Mouse (Mus musculus): ENCODE measurements around the gene Mif4gd. TPM values are rescaled to one million over a fixed set of nuclear protein-coding genes. Genes with fewer than 3 reads are reported as not detected.
A peak's percentile ranks its signal among the peaks of the same experiment; 100 is the strongest.
"Not testable (repeated sequence)": the region's sequence is repeated elsewhere in the genome, so short reads cannot be mapped to it uniquely, and the experiment has no call there.

The Mif4gd gene
- 8.8 and 10.5 TPM in 2 replicates for polyA plus RNA-seq (2015; fragmentation: Nextera tagmentation; extraction: Ambion mirVana)

- Histone ChIP-seq H3K4me3 (replicated peaks) (peak within 1 kb of the TSS; percentile 58), H3K9me3 (no peaks in the 10 kb centered on the region), H3K4me1 (replicated peaks) (peaks cover 19% of the 10 kb centered on the region), H3K36me3 (peaks cover 46% of the 10 kb centered on the region), H3K9ac (replicated peaks) (peak within 1 kb of the TSS; percentile 78), H3K4me2 (replicated peaks) (peak within 1 kb of the TSS; percentile 86), H3K27ac (peak within 1 kb of the TSS; percentile 79), H3K27me3 (peaks cover 21% of the 10 kb centered on the region)
- peak; percentile 88 for ATAC-seq
- under 1% methylated on average over 70 of the region's 80 CpGs for WGBS
Observed at GRCm38 (mm10) chr11:115612410-115613137, at the start of gene Mif4gd. Gene Mif4gd (minus strand): TSS chr11:115612969.

GRCm38 (mm10) chr11:115660376-115660775 lies 47.6 kb upstream of the Mif4gd start:
- Histone ChIP-seq H3K9me3 (no peaks in the 10 kb centered on the region), H3K27ac (no peak overlapping the region), H3K4me3 (replicated peaks) (no peak overlapping the region), H3K36me3 (peaks cover 9% of the 10 kb centered on the region; the same call in 1 of the 2 replicates), H3K27me3 (no peaks in the 10 kb centered on the region), H3K4me2 (replicated peaks) (no peak overlapping the region), H3K9ac (replicated peaks) (no peak overlapping the region), H3K4me1 (replicated peaks) (no peaks in the 10 kb centered on the region)
- 98% methylated on average over 4 of the region's 4 CpGs for WGBS
- ATAC-seq: no peak

- H3K27ac ChIP-seq: no peak overlapping the region
Observed at GRCm38 (mm10) chr11:115658521-115658920, 45.8 kb upstream of the Mif4gd start.

DNA sequence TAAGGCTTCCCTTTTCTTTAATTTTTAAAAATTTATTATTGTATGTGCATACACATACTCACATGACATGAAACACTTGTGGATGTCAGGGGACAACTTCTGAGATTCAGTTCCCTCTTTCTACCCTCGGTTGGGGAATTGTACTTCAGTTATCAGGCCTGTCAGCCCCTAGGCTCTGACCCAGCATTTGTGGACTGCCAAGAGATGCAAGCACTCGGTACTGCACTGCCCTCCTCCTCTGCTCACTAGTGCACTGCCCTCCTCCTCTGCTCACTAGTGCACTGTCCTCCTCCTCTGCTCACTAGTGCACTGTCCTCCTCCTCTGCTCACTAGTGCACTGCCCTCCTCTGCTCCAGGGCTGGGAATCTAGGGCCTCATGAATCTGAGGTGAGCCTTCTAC lies 41.4 kb upstream of the Mif4gd start:
- H3K9ac ChIP-seq (replicated peaks): no peak overlapping the region
- H3K36me3 ChIP-seq: peaks cover 28% of the 10 kb centered on the region
- no peak for ATAC-seq
- no peak overlapping the region for H3K27ac ChIP-seq
- H3K9me3 ChIP-seq: no peaks in the 10 kb centered on the region
- WGBS: 92% methylated on average over 2 of the region's 2 CpGs
- H3K4me3 ChIP-seq (replicated peaks): no peak overlapping the region
- H3K4me2 ChIP-seq (replicated peaks): no peak overlapping the region
- H3K4me1 ChIP-seq (replicated peaks): peaks cover 8% of the 10 kb centered on the region
- no peaks in the 10 kb centered on the region for H3K27me3 ChIP-seq

More at GRCm38 (mm10) chr11:115658521-115658920, 45.8 kb upstream of the Mif4gd start:
- Histone ChIP-seq H3K9ac (replicated peaks) (no peak overlapping the region), H3K4me3 (replicated peaks) (no peak overlapping the region), H3K4me1 (replicated peaks) (no peaks in the 10 kb centered on the region), H3K27me3 (no peaks in the 10 kb centered on the region), H3K36me3 (peaks cover 22% of the 10 kb centered on the region), H3K9me3 (no peaks in the 10 kb centered on the region), H3K4me2 (replicated peaks) (no peak overlapping the region)
- no peak for ATAC-seq
- 100% methylated on average over 6 of the region's 6 CpGs for WGBS

DNA sequence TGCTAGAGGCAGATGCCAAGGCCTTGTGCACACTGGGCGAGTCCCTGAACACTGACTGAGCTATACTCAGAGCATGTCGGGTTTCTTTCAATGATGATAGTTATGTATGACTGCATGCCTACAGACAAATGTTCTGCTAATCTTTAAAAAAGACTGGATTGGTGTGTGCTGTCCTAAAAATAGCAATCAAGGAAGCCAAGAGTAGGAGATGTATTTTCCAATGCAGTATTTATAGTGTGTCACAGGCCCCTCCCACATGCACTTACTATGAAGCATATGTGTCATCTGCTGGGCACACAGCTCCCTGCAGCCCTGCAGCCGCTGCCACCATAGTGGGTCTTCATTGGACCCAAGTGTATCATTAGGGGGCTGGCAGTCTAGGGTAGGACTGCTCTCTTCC lies 40.4 kb upstream of the Mif4gd start:
- no peak overlapping the region for H3K9ac ChIP-seq (replicated peaks)
- no peak overlapping the region for H3K4me2 ChIP-seq (replicated peaks)
- 94% methylated on average over 3 of the region's 3 CpGs for WGBS
- no peaks in the 10 kb centered on the region for H3K9me3 ChIP-seq
- H3K4me3 ChIP-seq (replicated peaks): no peak overlapping the region
- peaks cover 28% of the 10 kb centered on the region for H3K36me3 ChIP-seq
- no peak overlapping the region for H3K27ac ChIP-seq
- ATAC-seq: no peak
- peaks cover 8% of the 10 kb centered on the region for H3K4me1 ChIP-seq (replicated peaks)
- H3K27me3 ChIP-seq: no peaks in the 10 kb centered on the region

DNA sequence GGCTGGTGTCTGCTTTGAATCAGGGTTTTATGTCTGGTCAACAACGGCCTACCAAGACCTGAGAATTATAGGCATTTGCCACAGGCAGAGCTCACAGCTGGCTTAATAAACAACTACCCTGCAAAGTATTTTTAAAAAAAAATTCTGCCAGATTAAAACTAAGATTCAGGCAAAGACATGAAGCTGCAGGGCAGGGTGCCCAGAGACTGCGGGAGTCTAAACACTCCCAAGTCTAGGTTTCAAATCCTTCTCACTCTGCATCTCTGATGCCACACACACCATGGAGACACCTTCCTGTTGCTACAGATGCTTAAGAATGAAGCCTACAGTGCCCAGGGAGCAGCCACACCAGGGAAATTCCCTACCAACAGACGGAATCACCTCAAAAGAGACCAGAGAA lies 38.9 kb upstream of the Mif4gd start:
- H3K4me1 ChIP-seq (replicated peaks): peaks cover 8% of the 10 kb centered on the region
- H3K9ac ChIP-seq (replicated peaks): no peak overlapping the region
- no peak overlapping the region for H3K4me3 ChIP-seq (replicated peaks)
- no peak overlapping the region for H3K4me2 ChIP-seq (replicated peaks)
- ATAC-seq: no peak
- H3K9me3 ChIP-seq: no peaks in the 10 kb centered on the region
- H3K36me3 ChIP-seq: peaks cover 34% of the 10 kb centered on the region
- 94% methylated on average over 3 of the region's 3 CpGs for WGBS
- H3K27ac ChIP-seq: no peak overlapping the region
- H3K27me3 ChIP-seq: no peaks in the 10 kb centered on the region

- 0 out of 2 replicates have a peak overlapping the region, but pooled peaks have one; percentile 40 for H3K27ac ChIP-seq
- no peak overlapping the region for H3K4me2 ChIP-seq (replicated peaks)
- 60% methylated on average over 10 of the region's 10 CpGs for WGBS
- no peak for ATAC-seq
- H3K36me3 ChIP-seq: peaks cover 50% of the 10 kb centered on the region
- no peaks in the 10 kb centered on the region for H3K27me3 ChIP-seq
- H3K4me1 ChIP-seq (replicated peaks): peaks cover 8% of the 10 kb centered on the region
- no peak overlapping the region for H3K4me3 ChIP-seq (replicated peaks)
- no peak overlapping the region for H3K9ac ChIP-seq (replicated peaks)
- H3K9me3 ChIP-seq: no peaks in the 10 kb centered on the region
Observed at GRCm38 (mm10) chr11:115649706-115650105, 36.9 kb upstream of the Mif4gd start.

DNA sequence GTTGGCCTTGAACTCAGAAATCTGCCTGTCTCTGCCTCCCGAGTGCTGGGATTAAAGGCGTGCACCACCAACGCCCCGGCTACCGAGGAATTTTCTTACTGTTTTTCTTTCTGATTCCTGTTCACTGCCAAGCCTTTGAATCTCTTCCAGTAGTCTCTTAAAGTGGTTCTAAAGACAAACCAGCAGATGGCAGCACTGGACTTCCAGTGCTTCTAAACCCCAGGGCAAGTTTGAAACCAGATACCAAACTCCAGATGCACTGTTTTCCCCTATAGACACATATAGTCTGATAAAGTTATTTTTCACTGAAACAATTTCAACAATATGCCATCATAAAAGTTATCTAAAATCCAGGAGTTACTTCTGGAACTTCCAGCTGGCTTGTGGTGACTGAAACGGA lies 34.7 kb upstream of the Mif4gd start:
- Histone ChIP-seq H3K9ac (replicated peaks) (no peak overlapping the region), H3K4me1 (replicated peaks) (peaks cover 8% of the 10 kb centered on the region), H3K27me3 (no peaks in the 10 kb centered on the region), H3K36me3 (peaks cover 39% of the 10 kb centered on the region), H3K4me2 (replicated peaks) (no peak overlapping the region), H3K9me3 (no peaks in the 10 kb centered on the region), H3K4me3 (replicated peaks) (no peak overlapping the region), H3K27ac (no peak overlapping the region)
- ATAC-seq: no peak
- WGBS: 63% methylated on average over 6 of the region's 6 CpGs

DNA sequence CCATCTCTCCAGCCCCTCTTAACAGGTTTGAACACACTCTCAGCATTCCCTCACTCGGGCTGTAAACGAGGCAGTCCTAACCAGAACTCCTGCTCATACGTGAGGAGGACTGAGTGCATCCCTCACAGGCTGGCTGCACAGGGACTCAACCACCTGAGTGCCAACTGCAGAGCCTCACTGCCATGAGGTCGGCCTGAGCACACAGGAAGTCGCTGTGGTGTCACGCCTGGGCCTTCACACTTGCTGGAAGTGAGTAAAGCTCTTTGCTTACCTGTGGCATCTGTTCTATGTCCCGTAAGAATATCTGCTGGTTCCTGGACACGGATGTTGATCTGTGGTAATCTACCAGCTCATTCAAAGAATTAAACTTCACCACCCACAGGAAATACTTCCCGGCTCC lies 33.7 kb upstream of the Mif4gd start:
- no peak overlapping the region for H3K4me2 ChIP-seq (replicated peaks)
- ATAC-seq: no peak
- H3K27ac ChIP-seq: no peak overlapping the region
- WGBS: 94% methylated on average over 9 of the region's 9 CpGs
- H3K36me3 ChIP-seq: peaks cover 39% of the 10 kb centered on the region
- H3K27me3 ChIP-seq: no peaks in the 10 kb centered on the region
- H3K9ac ChIP-seq (replicated peaks): no peak overlapping the region
- no peaks in the 10 kb centered on the region for H3K9me3 ChIP-seq
- no peak overlapping the region for H3K4me3 ChIP-seq (replicated peaks)
- H3K4me1 ChIP-seq (replicated peaks): peaks cover 8% of the 10 kb centered on the region

- ATAC-seq; H3K27ac ChIP-seq; H3K4me2 ChIP-seq (replicated peaks); H3K27me3 ChIP-seq; H3K9ac ChIP-seq (replicated peaks); H3K9me3 ChIP-seq; H3K4me3 ChIP-seq (replicated peaks); H3K4me1 ChIP-seq (replicated peaks): not testable (repeated sequence)
- H3K36me3 ChIP-seq: peaks cover 39% of the 10 kb centered on the region
- 88% methylated on average over 14 of the region's 14 CpGs for WGBS
Observed at GRCm38 (mm10) chr11:115645498-115645897, 32.7 kb upstream of the Mif4gd start.

DNA sequence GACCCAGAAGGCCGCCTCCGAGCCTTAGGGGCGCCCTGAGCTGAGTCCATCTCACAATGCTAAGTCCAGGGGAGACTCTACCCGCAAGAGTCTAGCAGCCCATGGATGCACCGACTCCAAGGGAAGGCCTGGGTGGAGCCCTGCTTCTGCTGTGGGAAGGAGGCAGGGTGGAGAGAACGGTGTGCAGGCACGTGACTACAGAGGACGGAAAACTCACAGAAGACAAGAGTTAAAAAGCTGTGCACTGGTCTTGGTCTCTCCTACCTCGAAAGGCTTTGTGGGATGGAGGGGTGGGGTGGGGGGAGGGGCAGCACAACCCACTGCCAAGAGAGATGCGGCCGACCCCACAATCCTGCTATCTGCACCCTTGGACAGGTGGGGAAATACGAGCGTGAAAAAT lies 31.5 kb upstream of the Mif4gd start:
- Histone ChIP-seq H3K4me1 (replicated peaks) (no peaks in the 10 kb centered on the region), H3K9ac (replicated peaks) (no peak overlapping the region), H3K36me3 (peaks cover 32% of the 10 kb centered on the region), H3K4me2 (replicated peaks) (no peak overlapping the region), H3K4me3 (replicated peaks) (no peak overlapping the region), H3K9me3 (no peaks in the 10 kb centered on the region), H3K27ac (no peak overlapping the region; the same call in 1 of the 2 replicates), H3K27me3 (no peaks in the 10 kb centered on the region)
- WGBS: 96% methylated on average over 13 of the region's 13 CpGs
- ATAC-seq: no peak

DNA sequence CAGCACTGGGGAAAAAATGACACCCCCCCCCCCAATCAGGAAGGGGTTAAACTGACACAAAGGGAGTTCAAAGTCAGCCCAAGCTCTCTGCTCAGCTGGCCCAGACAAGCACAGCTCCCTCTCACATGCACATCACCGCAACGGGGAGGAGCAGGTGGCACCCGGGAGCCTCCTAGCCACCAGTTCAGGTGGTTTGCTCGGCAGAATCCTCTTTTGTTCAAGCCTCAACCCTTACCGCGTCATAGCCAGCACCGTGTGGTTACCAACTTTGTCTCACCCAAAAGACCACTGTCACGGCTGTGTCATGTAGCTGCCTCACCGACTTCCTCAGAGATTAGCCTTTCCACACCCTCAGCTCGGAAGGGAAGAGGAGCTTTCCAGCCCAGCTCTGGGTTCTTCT lies 30.5 kb upstream of the Mif4gd start:
- Histone ChIP-seq H3K4me3 (replicated peaks) (no peak overlapping the region), H3K27ac (no peak overlapping the region), H3K9ac (replicated peaks) (no peak overlapping the region), H3K27me3 (no peaks in the 10 kb centered on the region), H3K36me3 (peaks cover 31% of the 10 kb centered on the region), H3K4me1 (replicated peaks) (no peaks in the 10 kb centered on the region), H3K9me3 (no peaks in the 10 kb centered on the region), H3K4me2 (replicated peaks) (no peak overlapping the region)
- ATAC-seq: no peak
- 75% methylated on average over 10 of the region's 10 CpGs for WGBS

- Histone ChIP-seq H3K9me3 (no peaks in the 10 kb centered on the region), H3K4me3 (replicated peaks) (no peak overlapping the region), H3K4me2 (replicated peaks) (no peak overlapping the region), H3K4me1 (replicated peaks) (no peaks in the 10 kb centered on the region), H3K9ac (replicated peaks) (no peak overlapping the region), H3K27ac (no peak overlapping the region), H3K27me3 (no peaks in the 10 kb centered on the region), H3K36me3 (peaks cover 28% of the 10 kb centered on the region)
- ATAC-seq: no peak
- WGBS: 98% methylated on average over 2 of the region's 2 CpGs
Observed at GRCm38 (mm10) chr11:115642705-115643104, 29.9 kb upstream of the Mif4gd start.
